Mouse (Mus musculus) forebrain, embryonic 13.5 days (tissue): ENCODE results near the gene Aqp2. TPM values are rescaled to one million over a fixed set of nuclear protein-coding genes. Genes with fewer than 3 reads are reported as not detected.

ENCODE experiments used
- ATAC-seq: fragments of 200-750 bp; cut with Nextera tagmentation; 2 replicates; pipeline ENCODE4 v1.8.0; 2017
- H3K27ac ChIP-seq: fragments of 300-500 bp; sonication (generic); 2 replicates; pipeline ENCODE4 v1.5.1; 2015; ENCODE audit warnings: inconsistent platforms, mild to moderate bottlenecking, moderate library complexity
- H3K27me3 ChIP-seq: fragments of 300-500 bp; sonication (generic); 2 replicates; pipeline ENCODE4 v1.6.1; 2015; ENCODE audit warnings: mild to moderate bottlenecking, inconsistent platforms
- H3K36me3 ChIP-seq: fragments of 300-500 bp; sonication (generic); 2 replicates; pipeline ENCODE4 v1.6.1; 2015; ENCODE audit warnings: mild to moderate bottlenecking, inconsistent platforms; ENCODE audit not compliant: poor library complexity, severe bottlenecking
- H3K4me1 ChIP-seq: fragments of 300-500 bp; sonication (generic); 2 replicates; pipeline ENCODE4 v1.6.1; 2015; ENCODE audit warnings: inconsistent platforms
- H3K4me2 ChIP-seq: fragments of 300-500 bp; sonication (generic); 2 replicates; pipeline ENCODE4 v1.6.1; 2015; ENCODE audit warnings: inconsistent platforms, mild to moderate bottlenecking, moderate library complexity
- H3K4me3 ChIP-seq: fragments of 300-500 bp; sonication (generic); 2 replicates; pipeline ENCODE4 v1.5.1; 2015; ENCODE audit warnings: mild to moderate bottlenecking, inconsistent platforms
- H3K9ac ChIP-seq: fragments of 300-500 bp; sonication (generic); 2 replicates; pipeline ENCODE4 v1.6.1; 2015; ENCODE audit warnings: mild to moderate bottlenecking, inconsistent platforms
- H3K9me3 ChIP-seq: fragments of 300-500 bp; sonication (generic); replicated peaks from 2 replicates; pipeline ENCODE4 v1.6.1; 2016; ENCODE audit warnings: inconsistent platforms
- WGBS: fragments of 180-500 bp; shearing (Covaris S2); methylation state at CpG from one replicate; pipeline ENCODE4 v1.1.7; 2015; 5-methylcytosine and 5-hydroxymethylcytosine counted together
- polyA plus RNA-seq: library from polyadenylated mRNA; unstranded; fragments of >200 nt; fragmentation: Nextera tagmentation; extraction: Ambion mirVana; gene quantifications from 2 replicates; pipeline ENCODE4 v1.2.1, GENCODE M21; 2015

The Aqp2 gene
- polyA plus RNA-seq, 1 experiment from 2014 or later = not detected

- Histone ChIP-seq H3K9me3 (no peaks in the 10 kb centered on the region), H3K4me2 (no peak overlapping the region), H3K4me3 (no peak overlapping the region), H3K27me3 (peaks cover 86% of the 10 kb centered on the region), H3K27ac (no peak overlapping the region), H3K9ac (no peak overlapping the region), H3K4me1 (peaks cover 11% of the 10 kb centered on the region), H3K36me3 (no peaks in the 10 kb centered on the region)
- ATAC-seq = no peak
- WGBS = 87% methylated on average over 5 of the region's 5 CpGs
These were observed 14.0 kb downstream of the Aqp2 start for GRCm38 (mm10) chr15:99592877-99593276.

GRCm38 (mm10) chr15:99594951-99595350, 16.1 kb downstream of the Aqp2 start:
- no peak overlapping the region for H3K4me3 ChIP-seq
- H3K36me3 ChIP-seq = no peaks in the 10 kb centered on the region
- 88% methylated on average over 10 of the region's 10 CpGs for WGBS
- peaks cover 82% of the 10 kb centered on the region for H3K27me3 ChIP-seq
- ATAC-seq = no peak
- no peak overlapping the region for H3K27ac ChIP-seq
- peaks cover 21% of the 10 kb centered on the region for H3K4me1 ChIP-seq
- no peak overlapping the region for H3K4me2 ChIP-seq
- H3K9ac ChIP-seq = no peak overlapping the region
- H3K9me3 ChIP-seq = no peaks in the 10 kb centered on the region

GRCm38 (mm10) chr15:99596056-99596687, 17.3 kb downstream of the Aqp2 start:
- Histone ChIP-seq H3K4me2 (peak overlapping the region; percentile 27; the same call in 1 of the 2 replicates), H3K27ac (no peak overlapping the region), H3K4me3 (no peak overlapping the region), H3K36me3 (no peaks in the 10 kb centered on the region), H3K9ac (no peak overlapping the region), H3K27me3 (peaks cover 80% of the 10 kb centered on the region), H3K9me3 (no peaks in the 10 kb centered on the region), H3K4me1 (peaks cover 22% of the 10 kb centered on the region)
- WGBS = under 1% methylated on average over 7 of the region's 7 CpGs
- ATAC-seq = peak; percentile 94

- H3K4me2 ChIP-seq = no peak overlapping the region
- 57% methylated on average over 7 of the region's 7 CpGs for WGBS
- H3K27me3 ChIP-seq = peaks cover 78% of the 10 kb centered on the region
- H3K36me3 ChIP-seq = no peaks in the 10 kb centered on the region
- H3K9ac ChIP-seq = no peak overlapping the region
- H3K9me3 ChIP-seq = no peaks in the 10 kb centered on the region
- peaks cover 28% of the 10 kb centered on the region for H3K4me1 ChIP-seq
- no peak overlapping the region for H3K27ac ChIP-seq
- no peak overlapping the region for H3K4me3 ChIP-seq
- ATAC-seq = no peak
These were observed 18.0 kb downstream of the Aqp2 start for GRCm38 (mm10) chr15:99596841-99597240.

- WGBS = 60% methylated on average over 8 of the region's 8 CpGs
- no peaks in the 10 kb centered on the region for H3K36me3 ChIP-seq
- no peak overlapping the region for H3K9ac ChIP-seq
These were observed 18.7 kb downstream of the Aqp2 start for GRCm38 (mm10) chr15:99597596-99597995.

GRCm38 (mm10) chr15:99599245-99600070, 20.6 kb downstream of the Aqp2 start:
- ATAC-seq = no peak
- Histone ChIP-seq H3K9me3 (no peaks in the 10 kb centered on the region), H3K36me3 (no peaks in the 10 kb centered on the region), H3K27ac (no peak overlapping the region), H3K4me2 (no peak overlapping the region), H3K27me3 (peaks cover 52% of the 10 kb centered on the region), H3K4me3 (no peak overlapping the region), H3K9ac (no peak overlapping the region), H3K4me1 (peaks cover 28% of the 10 kb centered on the region)
- 55% methylated on average over 17 of the region's 17 CpGs for WGBS

More at GRCm38 (mm10) chr15:99597596-99597995, 18.7 kb downstream of the Aqp2 start:
- no peak overlapping the region for H3K4me3 ChIP-seq
- H3K27me3 ChIP-seq = peaks cover 71% of the 10 kb centered on the region
- H3K9me3 ChIP-seq = no peaks in the 10 kb centered on the region
- H3K4me1 ChIP-seq = peaks cover 28% of the 10 kb centered on the region
- no peak overlapping the region for H3K4me2 ChIP-seq
- H3K27ac ChIP-seq = no peak overlapping the region
- no peak for ATAC-seq

- Histone ChIP-seq H3K27me3 (peaks cover 42% of the 10 kb centered on the region), H3K27ac (peak within 1 kb of the TSS; percentile 14; the same call in 1 of the 2 replicates), H3K4me3 (no peak within 1 kb of the TSS), H3K36me3 (no peaks in the 10 kb centered on the region), H3K9me3 (no peaks in the 10 kb centered on the region), H3K4me2 (no peak within 1 kb of the TSS), H3K9ac (no peak within 1 kb of the TSS), H3K4me1 (peaks cover 37% of the 10 kb centered on the region)
- 54% methylated on average over 22 of the region's 22 CpGs for WGBS
- no peak for ATAC-seq
These were observed 22.3 kb downstream of the Aqp2 start, which contains the start of gene Aqp6 for GRCm38 (mm10) chr15:99600986-99601822. Gene Aqp6, plus strand, starts transcription at chr15:99601400.

- H3K27ac ChIP-seq = peak overlapping the region; percentile 14; the same call in 1 of the 2 replicates
- no peaks in the 10 kb centered on the region for H3K9me3 ChIP-seq
- H3K36me3 ChIP-seq = no peaks in the 10 kb centered on the region
- no peak overlapping the region for H3K4me2 ChIP-seq
- no peak overlapping the region for H3K9ac ChIP-seq
- 19% methylated on average over 4 of the region's 5 CpGs for WGBS
- H3K27me3 ChIP-seq = peaks cover 44% of the 10 kb centered on the region
- ATAC-seq = no peak
- H3K4me1 ChIP-seq = peaks cover 37% of the 10 kb centered on the region
- H3K4me3 ChIP-seq = no peak overlapping the region
These were observed 22.9 kb downstream of the Aqp2 start for GRCm38 (mm10) chr15:99601823-99602120.

- Histone ChIP-seq H3K9me3 (no peaks in the 10 kb centered on the region), H3K4me2 (no peak overlapping the region), H3K9ac (no peak overlapping the region), H3K27ac (no peak overlapping the region), H3K27me3 (peaks cover 43% of the 10 kb centered on the region), H3K4me3 (no peak overlapping the region), H3K36me3 (no peaks in the 10 kb centered on the region), H3K4me1 (peaks cover 41% of the 10 kb centered on the region)
- ATAC-seq = no peak
- 65% methylated on average over 17 of the region's 17 CpGs for WGBS
These were observed 23.5 kb downstream of the Aqp2 start for GRCm38 (mm10) chr15:99602206-99602820.

- H3K27ac ChIP-seq = no peak overlapping the region
- no peak overlapping the region for H3K4me3 ChIP-seq
- H3K9me3 ChIP-seq = no peaks in the 10 kb centered on the region
- no peaks in the 10 kb centered on the region for H3K36me3 ChIP-seq
- 92% methylated on average over 7 of the region's 7 CpGs for WGBS
- ATAC-seq = no peak
- no peak overlapping the region for H3K9ac ChIP-seq
- peaks cover 34% of the 10 kb centered on the region for H3K27me3 ChIP-seq
- H3K4me2 ChIP-seq = no peak overlapping the region
- H3K4me1 ChIP-seq = peaks cover 50% of the 10 kb centered on the region
These were observed 24.4 kb downstream of the Aqp2 start for GRCm38 (mm10) chr15:99603216-99603615.

- Histone ChIP-seq H3K9ac (no peak overlapping the region), H3K9me3 (no peaks in the 10 kb centered on the region), H3K4me1 (peaks cover 42% of the 10 kb centered on the region), H3K27me3 (peaks cover 19% of the 10 kb centered on the region), H3K4me3 (no peak overlapping the region), H3K27ac (no peak overlapping the region), H3K36me3 (no peaks in the 10 kb centered on the region), H3K4me2 (no peak overlapping the region)
- no peak for ATAC-seq
- 63% methylated on average over 3 of the region's 3 CpGs for WGBS
These were observed 26.7 kb downstream of the Aqp2 start for GRCm38 (mm10) chr15:99605595-99605994.
